Mouse (Mus musculus) regulatory T cell (primary cell): ENCODE data around the gene Tax1bp3.

ENCODE experiments used
- in situ Hi-C: fragments of 300-600 bp; cut with MboI, MseI; formaldehyde crosslinking; loops from one replicate; pipeline ENCODE4 v1.15.1; 2025; ENCODE audit warnings: high pct_unique_total_duplicates

The Tax1bp3 gene

DNA sequence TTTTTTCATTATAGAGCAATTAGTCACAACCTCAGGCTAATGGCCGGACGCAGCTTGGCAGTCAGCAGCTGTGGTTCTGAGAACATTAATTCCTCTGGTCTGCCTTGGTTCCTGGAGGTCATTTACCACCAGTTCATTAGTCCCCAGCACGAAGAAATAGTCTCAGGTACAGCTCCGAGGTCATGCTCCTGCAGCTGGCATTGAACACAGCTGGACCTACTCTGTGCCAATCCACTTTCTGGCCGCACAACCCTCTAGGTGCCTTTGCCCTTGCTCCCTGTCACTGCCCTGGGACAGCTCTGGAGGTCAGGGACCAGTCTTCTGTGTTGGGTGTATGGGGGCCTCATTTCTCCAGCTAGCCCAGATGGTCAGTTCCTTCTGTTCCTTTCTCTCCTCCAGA, 52.0 kb downstream of the Tax1bp3 start:
- in situ Hi-C loops, result no loop called here

DNA sequence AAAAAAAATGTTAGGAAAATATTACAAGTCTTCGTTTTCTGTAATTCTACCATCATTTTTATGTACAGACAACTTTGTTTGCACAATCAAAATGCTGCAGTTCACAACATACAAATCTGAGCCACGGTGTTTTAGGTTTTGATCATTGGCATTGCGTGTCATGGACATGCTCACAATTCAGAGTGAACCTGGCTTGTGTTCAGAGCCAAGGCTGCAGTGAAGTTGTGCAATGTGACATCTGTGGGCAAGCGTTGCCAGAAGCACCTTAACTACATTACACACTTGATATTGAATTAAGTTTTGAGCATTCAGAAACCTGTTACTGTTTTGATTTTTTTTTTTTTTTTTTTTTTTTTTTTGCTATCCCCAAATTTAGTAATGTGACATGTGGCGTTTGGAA, 53.2 kb downstream of the Tax1bp3 start:
- in situ Hi-C loops, result no loop called here

DNA sequence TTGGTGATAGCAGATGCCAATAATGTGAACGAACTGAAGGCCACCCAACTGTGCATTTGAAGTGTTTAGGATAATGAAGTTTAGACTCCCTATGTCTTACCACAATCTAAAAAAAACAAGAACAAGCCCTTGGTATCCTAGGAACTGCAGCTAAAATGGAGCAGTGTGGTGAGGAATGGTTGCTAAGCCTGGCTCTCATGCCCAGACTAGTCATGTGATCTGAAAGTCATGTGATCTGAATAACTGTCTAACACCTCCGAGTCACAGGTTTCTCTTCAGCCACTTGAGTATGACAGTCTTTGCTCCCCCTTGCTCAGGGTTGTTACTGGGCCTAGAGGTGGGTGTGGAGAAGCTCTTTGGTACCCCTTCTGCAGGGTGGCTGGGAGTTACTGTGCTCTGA, 55.6 kb downstream of the Tax1bp3 start:
- in situ Hi-C loops, result no loop called here
